Mouse (Mus musculus) megakaryocyte, adult 5-6 weeks (primary cell): ENCODE results near the gene Gm43064. TPM values are rescaled to one million over a fixed set of nuclear protein-coding genes. Genes with fewer than 3 reads are reported as not detected.

Experiments
- ATAC-seq: 2 replicates; pipeline ENCODE4 v1.8.0; 2016; ENCODE audit warnings: mild to moderate bottlenecking, inconsistent platforms; ENCODE audit not compliant: poor library complexity, severe bottlenecking
- total RNA-seq, 2 experiments: library from RNA; stranded (forward) in 1 of 2; stranded (reverse) in 1 of 2; fragments of 153-499, 151-499 nt in 1 of 2; fragments of 221-1000, 200-1000 nt in 1 of 2; gene quantifications; 2 replicates each; pipeline versions ENCODE4 v1.2.3 to v1.2.4; 2015 to 2017

Gene Gm43064
- total RNA-seq, 2 experiments from 2014 or later, result 0.45 TPM; not detected in 1

DNA sequence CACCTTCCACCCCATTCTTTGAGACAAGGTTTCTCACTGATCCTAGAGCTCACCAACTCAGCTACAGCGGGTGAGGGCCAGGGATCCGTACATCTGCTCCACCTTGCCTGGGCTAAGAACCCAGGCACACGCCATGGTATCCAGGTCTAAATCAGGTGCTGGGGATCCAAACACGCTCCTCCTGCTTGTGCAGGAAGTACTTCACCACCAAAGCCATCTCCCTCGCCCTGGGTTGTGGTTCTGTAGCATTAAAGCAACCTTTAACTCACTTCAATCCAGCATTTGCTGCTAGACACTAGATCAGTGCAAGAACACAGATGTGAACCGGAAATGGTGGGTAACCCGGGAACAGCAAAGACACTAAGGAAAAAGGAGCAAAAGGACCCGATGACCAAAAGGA, 42.5 kb downstream of the Gm43064 start:
- no peak for ATAC-seq

DNA sequence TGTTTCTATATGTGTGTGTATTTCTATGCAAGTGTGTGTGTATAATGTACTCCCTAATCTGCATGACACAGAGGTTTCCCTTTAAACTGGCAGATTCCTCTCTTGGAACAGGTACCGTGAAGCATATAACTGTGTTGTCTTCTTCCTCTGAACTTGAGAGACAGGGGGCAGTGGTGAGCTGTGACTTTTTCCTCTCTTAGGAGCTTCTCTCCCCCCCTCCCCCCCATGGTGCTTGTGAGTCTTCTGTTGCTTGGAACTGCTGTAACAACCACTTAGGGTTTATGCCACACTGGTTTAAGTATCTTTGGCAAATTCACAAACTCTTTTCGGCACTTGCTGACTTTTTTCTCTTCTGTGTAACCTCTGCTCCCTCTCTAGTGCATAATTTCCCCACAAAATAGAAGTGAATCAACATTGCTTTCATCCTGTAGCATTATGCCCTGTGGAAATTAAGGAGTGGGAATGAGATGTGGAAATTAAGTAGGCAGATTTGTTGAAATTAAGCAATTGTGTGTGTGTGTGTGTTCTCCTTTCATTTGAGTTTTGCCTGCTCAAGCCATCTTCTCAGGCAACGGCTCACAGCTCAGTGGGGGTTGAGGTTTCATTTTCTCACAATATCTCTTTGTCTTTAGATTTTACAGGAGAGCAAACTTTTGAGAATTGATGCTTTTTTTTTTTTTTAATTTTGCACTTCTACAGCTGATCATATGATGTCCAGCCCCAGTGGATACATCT, 43.4 kb downstream of the Gm43064 start:
- ATAC-seq, result peak; percentile 84

DNA sequence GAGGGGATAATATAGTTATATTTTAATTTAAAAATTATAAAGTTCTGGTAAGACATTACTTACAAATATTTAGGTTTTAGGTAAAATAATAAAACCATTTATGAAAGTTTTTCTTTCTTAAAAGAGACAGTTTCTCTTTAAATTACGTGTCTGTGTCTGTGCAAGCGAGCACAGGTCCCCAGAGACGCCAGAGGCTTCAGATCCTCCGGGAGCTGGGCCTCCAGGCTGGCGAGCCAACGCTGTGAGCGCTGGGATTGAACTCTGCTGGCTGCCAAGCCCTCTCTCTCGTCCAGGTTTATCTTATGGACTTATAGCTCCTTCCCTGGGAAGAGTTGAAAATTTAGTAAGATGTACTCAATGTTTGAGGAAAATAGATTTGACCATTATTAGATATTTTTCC, 44.4 kb downstream of the Gm43064 start:
- no peak for ATAC-seq

DNA sequence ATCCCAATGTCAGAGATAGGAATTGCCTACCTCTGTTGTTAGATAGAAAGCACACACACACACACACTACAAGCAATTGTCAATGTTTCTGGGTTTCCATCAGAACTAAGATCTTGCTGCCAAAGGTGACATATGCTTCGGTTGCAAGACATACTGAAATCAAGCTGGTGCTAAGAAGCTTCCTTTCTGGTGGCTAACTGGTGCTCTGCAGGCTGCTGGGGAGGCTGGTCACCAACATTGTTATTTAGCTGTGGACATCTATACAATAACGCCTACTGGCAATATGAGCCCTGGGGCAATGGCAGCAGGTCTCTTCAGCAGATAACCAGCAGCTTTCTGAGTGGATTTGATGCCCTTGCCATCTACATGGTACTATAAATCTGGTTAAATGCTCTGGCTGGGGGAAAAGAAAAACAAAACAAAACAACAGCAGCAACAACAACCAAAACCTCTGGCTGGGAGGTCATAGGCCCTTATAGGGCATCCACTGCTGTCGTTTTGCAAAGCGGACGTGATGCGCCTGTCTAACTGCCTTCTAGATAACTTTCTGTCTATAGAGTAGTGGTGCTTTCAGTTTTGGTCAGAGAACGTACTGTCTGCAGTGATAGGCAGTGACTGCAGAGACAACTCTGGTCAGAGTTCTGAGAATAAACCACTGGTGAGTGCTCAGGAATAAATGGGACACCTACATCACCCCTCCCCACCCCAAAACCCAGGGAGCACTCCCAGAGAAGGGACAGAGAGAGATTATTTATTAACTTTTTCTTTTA, 47.8 kb downstream of the Gm43064 start:
- no peak; the same call in 1 of the 2 replicates for ATAC-seq

DNA sequence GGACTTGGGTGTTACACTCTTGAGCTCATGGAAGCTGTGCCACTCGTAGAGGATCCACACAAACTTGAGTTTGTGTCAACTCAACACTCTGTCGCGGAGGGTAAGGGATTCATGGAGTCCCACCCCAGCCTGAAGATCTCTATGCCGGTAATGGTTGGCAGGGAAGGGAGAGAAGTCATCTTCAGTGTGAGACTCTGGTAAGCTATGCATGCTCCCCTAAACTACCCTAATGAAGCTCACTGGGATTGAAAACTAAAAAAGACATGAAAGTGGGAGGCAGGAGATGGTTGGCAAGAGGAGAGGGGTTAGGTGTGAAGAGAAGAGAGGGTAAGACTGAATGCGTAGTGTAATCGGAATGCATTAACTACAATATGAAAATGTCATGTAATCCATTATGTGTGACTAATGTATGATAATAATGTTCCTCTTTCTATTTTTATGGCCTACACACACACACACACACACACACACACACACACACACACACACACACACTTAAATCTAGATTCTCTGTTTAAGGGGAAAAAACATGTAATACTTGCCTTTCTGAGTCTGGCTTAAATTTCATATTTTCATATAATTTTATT, 48.7 kb downstream of the Gm43064 start:
- no peak for ATAC-seq

DNA sequence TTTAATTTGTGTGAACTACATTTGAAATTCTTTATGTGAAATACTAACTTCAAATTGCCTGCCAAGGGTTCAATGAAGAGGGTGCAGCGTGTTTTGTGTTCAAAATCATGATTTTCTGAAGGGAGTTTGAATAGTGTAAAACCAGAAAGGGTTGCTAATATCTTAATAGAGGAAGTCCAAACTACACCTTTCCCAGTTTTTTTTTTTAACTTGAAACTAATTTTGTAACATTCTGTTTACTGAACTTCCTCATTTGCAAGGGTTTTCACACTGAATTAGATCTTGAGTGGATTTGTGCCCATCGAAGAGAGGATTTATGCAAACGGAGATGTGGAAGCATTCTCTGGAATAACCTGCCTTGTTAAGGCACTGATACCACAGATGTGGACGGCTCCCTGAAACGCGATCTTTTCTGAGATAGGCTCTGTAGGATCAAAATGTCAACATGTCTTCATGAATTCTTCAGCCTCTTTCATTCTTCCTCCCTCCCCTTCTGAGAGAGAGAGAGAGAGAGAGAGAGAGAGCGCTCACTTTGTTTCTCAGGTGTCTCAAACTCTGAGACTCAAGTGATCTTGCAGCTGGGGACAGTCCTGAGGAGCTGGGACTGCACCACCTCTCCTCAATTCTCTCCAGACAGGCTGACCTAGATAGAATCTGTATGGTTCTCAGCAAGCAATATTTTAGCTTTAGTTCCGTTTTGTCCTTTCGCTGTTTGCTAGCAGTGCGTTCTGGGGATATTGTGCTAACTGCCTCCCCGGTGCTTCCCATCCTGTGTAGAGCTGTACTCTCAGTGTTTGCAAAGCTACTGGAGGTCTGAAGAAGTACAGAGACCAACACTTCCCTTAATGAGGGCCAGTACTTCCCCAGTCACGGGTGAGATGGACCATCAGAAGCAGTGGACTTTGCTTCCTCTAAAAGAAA, 49.8 kb downstream of the Gm43064 start, which contains the start of gene Ptpn22:
TSS of gene Ptpn22 (plus strand) at position 915 of the 921 bp plus-strand sequence.
- peak; percentile 74 for ATAC-seq

DNA sequence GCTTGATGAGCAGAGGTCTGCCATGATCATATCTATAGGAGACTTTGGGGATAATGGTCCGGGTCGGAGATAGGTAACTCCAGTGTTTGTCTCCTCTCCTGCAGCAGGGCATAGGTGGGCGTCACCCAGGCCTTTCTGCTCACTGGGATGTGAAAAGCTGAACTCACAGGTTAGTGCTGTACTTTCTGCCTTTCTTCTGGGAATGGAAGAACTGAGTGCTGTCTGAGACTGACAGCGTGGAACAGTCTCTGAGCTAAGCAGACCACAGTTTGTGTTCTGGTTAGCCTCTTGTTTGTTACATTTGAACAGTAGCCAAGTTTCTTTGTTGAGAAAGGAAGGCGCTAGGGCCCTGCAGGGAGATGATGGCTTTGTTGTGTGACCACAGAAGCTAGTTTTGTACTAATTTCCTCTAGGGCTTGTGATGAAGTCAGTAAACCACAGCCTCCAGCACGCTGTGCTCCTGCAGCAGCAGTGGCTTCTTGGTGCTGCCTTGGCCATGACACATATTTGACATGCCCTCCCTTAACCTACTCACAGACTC, 50.5 kb downstream of the Gm43064 start:
- peak; percentile 80 for ATAC-seq

DNA sequence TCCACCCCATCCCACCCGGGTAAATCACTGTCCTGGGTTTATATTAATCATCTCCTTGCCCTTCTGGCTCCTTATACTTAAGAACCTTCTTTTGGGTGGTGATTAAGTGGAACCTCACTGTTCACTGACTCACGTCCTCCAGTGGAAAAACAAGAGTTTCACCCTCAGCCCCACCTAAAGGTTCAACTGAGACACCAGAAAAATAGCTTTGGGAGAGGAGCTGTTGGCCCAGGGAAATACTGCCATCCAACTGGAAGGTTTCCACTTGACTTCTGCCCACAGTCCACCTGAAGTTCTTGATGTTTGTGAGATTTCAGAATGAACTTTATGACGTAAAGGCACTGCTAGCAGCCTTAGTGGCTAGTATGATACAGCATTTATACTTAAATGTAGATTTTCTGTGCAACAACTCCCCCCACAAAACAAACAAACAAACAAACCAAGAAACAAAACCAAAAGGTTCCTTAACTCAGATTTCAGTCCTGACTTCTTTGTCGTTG, 53.4 kb downstream of the Gm43064 start:
- ATAC-seq, result no peak

DNA sequence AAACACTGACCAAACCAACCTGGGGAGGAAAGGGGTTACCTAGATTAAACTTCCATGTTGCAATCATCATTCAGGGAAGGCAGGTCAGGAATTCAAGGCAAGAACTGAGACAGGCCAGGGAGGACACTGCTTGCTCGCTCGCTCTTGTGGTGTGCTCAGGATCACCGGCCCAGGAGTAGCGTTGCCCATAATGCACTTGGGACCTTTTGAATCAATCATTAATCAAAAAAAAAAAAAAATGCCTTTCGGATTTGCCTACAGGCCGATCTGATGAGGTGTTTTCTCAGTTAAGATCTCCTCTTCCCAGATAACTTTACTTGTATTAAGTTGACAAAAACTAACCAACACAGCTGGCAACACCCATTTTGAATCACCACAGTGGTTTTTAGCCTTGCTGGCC, 54.8 kb downstream of the Gm43064 start:
- ATAC-seq, result no peak

DNA sequence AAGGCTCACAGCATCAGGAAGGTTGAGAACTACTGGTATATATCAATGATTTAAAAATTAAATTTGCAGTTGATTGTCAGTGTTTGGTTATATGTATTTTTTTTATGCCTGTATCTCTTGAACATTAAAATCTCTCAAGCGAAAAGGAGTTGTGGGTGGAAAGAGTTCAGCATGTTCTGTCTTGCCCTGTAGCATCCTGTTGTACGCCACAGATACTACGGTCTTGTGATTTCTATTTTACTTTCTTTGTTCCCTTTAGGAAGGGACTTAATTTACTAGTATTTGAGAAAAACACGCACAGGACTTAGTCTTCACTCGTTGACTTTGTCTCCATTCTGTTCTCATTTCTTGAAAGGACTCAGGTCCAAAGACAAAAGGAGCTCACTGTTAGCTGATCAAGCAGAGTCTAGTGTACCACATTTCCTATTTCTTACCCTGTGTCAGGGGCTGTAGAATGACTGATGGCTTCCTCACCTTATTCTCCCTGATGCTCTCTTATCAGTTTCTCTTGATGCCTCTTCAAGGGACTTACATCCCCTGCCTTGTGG, 58.1 kb downstream of the Gm43064 start:
- ATAC-seq, result no peak

DNA sequence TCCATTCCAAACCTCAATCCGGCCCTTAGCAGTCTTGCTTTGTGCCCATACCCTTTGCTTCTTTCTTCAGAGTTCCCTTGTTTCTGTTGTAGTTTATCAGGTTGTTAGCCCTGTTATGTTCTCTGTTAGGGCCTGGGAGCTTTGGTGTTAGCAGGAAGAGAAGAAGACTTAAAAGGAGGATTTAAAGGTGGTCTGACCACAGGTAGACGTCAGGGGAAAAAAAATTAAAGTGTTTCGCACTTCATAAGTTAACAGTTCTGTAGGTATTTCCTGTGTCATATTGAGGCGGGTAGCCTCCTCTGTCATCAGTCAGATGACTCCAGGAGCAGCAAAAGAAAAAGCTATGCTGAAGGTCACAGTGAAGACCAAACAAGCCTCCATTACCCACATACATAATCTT, 58.6 kb downstream of the Gm43064 start:
- peak; percentile 37; the same call in 1 of the 2 replicates for ATAC-seq

DNA sequence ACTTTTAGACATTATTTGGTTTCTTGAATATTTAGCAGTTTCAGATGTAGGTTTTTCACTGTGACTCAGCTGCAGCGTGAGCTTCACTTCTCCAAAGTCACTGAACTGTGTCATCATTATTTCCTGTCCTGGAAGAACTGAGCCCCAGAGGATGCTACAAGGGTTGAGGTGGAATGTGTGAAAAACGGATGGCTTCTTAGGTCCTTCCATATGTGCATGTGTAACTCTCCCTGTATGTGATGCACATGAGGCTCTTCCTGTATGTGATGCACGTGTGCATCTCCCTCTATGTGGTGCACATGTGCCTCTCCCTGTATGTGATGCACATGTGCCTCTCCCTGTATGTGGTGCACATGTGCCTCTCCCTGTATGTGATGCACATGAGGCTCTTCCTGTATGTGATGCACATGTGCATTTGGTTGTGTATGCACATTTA, 63.3 kb downstream of the Gm43064 start:
- ATAC-seq, result peak; percentile 89

DNA sequence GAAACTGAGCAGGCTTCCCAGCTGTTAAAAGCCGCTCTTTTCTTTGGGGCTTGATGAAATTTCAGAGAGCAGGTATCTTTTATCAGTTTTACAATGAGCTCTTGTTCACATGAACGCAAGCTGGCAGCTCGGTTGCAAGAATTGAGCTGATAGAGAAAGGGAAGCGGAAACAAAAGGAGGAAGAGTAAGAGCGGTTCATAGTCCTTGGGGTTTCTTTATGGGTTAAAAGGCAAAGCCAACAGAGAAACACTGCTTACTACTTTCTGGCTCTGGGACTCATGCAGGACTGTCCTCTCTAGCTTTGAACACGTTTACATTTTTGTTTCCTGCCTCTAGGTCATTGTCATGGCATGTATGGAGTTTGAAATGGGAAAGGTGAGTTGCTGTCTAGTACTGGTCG, 65.0 kb downstream of the Gm43064 start:
- ATAC-seq, result peak; percentile 66

DNA sequence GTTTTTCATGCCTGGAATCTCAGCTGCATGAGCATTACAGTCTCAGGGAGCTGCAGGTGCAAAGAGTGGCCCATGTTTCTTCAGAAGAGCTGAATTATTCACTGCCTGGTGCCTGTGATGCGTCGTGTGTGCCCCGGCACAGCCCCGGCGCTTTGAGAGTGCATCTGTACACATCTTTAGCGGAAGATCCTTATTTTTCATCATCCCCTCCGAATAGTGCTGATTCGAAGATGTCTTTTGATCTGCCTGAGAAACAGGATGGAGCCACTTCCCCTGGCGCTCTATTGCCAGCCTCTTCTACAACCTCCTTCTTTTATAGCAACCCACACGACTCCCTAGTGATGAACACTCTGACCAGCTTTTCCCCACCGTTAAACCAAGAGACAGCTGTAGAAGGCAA, 76.6 kb downstream of the Gm43064 start:
- ATAC-seq, result no peak

DNA sequence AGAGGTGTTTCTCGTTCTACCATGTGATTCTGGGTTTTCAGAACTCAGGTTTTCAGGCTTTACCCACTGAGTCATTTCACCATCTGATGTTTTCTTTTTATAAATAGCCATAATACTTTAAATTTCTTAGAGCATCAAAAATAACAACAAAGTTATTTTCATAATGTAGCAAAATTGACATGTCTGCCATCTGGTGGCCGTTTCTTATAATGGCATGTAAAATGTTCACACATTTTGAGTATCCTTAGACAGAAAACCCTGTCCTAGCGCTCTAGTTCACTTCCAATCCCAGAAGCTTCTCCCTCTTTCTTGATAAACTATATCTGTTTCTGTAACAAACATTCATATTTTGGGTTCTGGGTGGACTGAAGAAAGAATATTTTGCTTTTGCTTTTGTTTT, 78.2 kb downstream of the Gm43064 start:
- ATAC-seq, result peak; percentile 60

Other genes with a start within 250 kb of the Gm43064 start
- not detected in 2 replicates for gene Syt6, start 234.3 kb upstream of the Gm43064 start, total RNA-seq (2015)
- gene Syt6, start 234.3 kb upstream of the Gm43064 start, total RNA-seq (2017), result 0.20 TPM in 1 of 2 replicates, not detected in the other
- gene Atg4a-ps, start 163.5 kb upstream of the Gm43064 start, total RNA-seq (2015), result 0.11 and 0.13 TPM in 2 replicates
- gene Atg4a-ps, start 163.5 kb upstream of the Gm43064 start, total RNA-seq (2017), result 0.33 and 0.92 TPM in 2 replicates
- gene Olfml3, start 71.6 kb upstream of the Gm43064 start, total RNA-seq (2015), result 0.25 and 1.3 TPM in 2 replicates
- gene Olfml3, start 71.6 kb upstream of the Gm43064 start, total RNA-seq (2017), result 0.57 and 0.59 TPM in 2 replicates
- not detected in 2 replicates for gene Gm10964, start 70.2 kb upstream of the Gm43064 start, total RNA-seq (2015)
- not detected in 2 replicates for gene Gm10964, start 70.2 kb upstream of the Gm43064 start, total RNA-seq (2017)
- 287 and 324 TPM in 2 replicates for gene Hipk1, start 18.0 kb upstream of the Gm43064 start, total RNA-seq (2015)
- gene Hipk1, start 18.0 kb upstream of the Gm43064 start, total RNA-seq (2017), result 142 and 182 TPM in 2 replicates
- 33.1 and 37.1 TPM in 2 replicates for gene Dclre1b, start 129 bp upstream of the Gm43064 start, total RNA-seq (2015)
- 23.4 and 24.5 TPM in 2 replicates for gene Dclre1b, start 129 bp upstream of the Gm43064 start, total RNA-seq (2017)
- 19.2 and 20.2 TPM in 2 replicates for gene Ap4b1, start 53 bp upstream of the Gm43064 start, total RNA-seq (2015)
- gene Ap4b1, start 53 bp upstream of the Gm43064 start, total RNA-seq (2017), result 17.8 TPM in 2 replicates
- gene Bcl2l15, start 23.0 kb downstream of the Gm43064 start, total RNA-seq (2015), result 0.30 and 0.76 TPM in 2 replicates
- 0.22 and 2.5 TPM in 2 replicates for gene Bcl2l15, start 23.0 kb downstream of the Gm43064 start, total RNA-seq (2017)
- gene Ptpn22, start 50.2 kb downstream of the Gm43064 start, total RNA-seq (2015), result 140 and 154 TPM in 2 replicates
- 84.6 and 105 TPM in 2 replicates for gene Ptpn22, start 50.2 kb downstream of the Gm43064 start, total RNA-seq (2017)
- gene Rsbn1, start 104.5 kb downstream of the Gm43064 start, total RNA-seq (2015), result 24.0 and 31.8 TPM in 2 replicates
- gene Rsbn1, start 104.5 kb downstream of the Gm43064 start, total RNA-seq (2017), result 29.1 and 31.1 TPM in 2 replicates
- 9.8 and 11.3 TPM in 2 replicates for gene Phtf1, start 158.5 kb downstream of the Gm43064 start, total RNA-seq (2015)
- 14.7 and 16.3 TPM in 2 replicates for gene Phtf1, start 158.5 kb downstream of the Gm43064 start, total RNA-seq (2017)